Mouse (Mus musculus) inflammation-experienced regulatory T-cells (primary cell): ENCODE measurements around the gene Zc3h13. TPM values are rescaled to one million over a fixed set of nuclear protein-coding genes. Genes with fewer than 3 reads are reported as not detected.

Source experiments
- polyA plus RNA-seq, 2 experiments: library from polyadenylated mRNA; unstranded; fragments of 100-300 nt; shearing (Covaris generic); gene quantifications; one replicate each; pipeline ENCODE4 v1.2.1; 2017

Zc3h13 gene
- polyA plus RNA-seq = 10 to 100 TPM; 38.0 to 47.7 TPM

GRCm38 (mm10) chr14:75284193-75284915 is at the start of gene Zc3h13:
Gene Zc3h13 (plus strand): TSS chr14:75284373.

GRCm38 (mm10) chr14:75242087-75242486 is 42.1 kb upstream of the Zc3h13 start, which contains the start of gene Cpb2:
Gene Cpb2 (plus strand): TSS chr14:75242287.

Other genes with a start within 250 kb of the Zc3h13 start
- under 1 TPM in 1 of 2 experiments, not detected in 1; 0.29 TPM for gene Lrrc63, start 153.5 kb upstream of the Zc3h13 start, polyA plus RNA-seq
- gene Lcp1, start 153.3 kb upstream of the Zc3h13 start, polyA plus RNA-seq = 1,000 to 10,000 TPM; 1,190 to 1,224 TPM
- gene Cpb2, start 42.1 kb upstream of the Zc3h13 start, polyA plus RNA-seq = not detected
- under 1 TPM in 1 of 2 experiments, not detected in 1; 0.80 TPM for gene Siah3, start 171.6 kb downstream of the Zc3h13 start, polyA plus RNA-seq